Mouse (Mus musculus): ENCODE results near the gene Slco1a1.
"Not testable (repeated sequence)": the region's sequence is repeated elsewhere in the genome, so short reads cannot be mapped to it uniquely, and the experiment has no call there.

The Slco1a1 gene

DNA sequence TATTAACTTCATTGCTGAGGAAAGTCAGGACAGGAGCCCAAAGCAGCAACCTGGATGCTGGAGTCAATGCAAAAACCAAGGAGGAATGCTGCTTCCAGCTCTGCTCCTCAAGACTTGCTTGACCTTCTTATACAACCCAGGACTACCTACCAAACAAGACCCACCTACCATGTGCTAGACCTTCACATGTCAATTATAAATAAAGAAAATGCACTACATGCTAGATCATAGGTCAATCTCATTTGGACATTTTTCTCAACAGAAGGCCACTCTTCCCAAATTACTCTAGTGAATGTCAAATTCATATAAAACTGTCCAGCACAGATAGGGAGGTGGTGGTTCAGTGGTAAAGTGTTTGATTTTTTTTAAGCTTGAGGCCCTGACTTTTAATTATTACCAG is at the start of gene Slco1a1:
Slco1a1 (minus strand) TSS at position 101 of the 400 bp plus-strand sequence.
- DNase-seq, result peak in 1 of 2 experiments; percentile 21

DNA sequence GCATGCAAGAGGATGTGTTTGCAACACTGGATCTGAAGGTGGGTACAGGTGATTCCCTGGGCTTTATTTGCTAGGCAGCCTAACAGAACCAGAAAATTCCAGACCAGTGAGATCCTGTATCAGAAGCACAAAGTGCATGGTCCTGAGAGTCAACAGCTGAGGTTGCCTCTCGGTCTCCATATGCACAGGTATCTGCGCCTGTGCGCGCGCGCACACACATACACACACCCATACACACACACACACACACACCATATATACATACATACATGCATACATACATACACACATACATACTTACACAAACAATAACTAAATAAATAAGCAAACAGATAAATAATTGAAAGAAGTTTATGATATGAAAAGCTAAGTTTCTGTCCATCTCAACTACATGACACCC is 40.0 kb upstream of the Slco1a1 start:
- no peak for DNase-seq

DNA sequence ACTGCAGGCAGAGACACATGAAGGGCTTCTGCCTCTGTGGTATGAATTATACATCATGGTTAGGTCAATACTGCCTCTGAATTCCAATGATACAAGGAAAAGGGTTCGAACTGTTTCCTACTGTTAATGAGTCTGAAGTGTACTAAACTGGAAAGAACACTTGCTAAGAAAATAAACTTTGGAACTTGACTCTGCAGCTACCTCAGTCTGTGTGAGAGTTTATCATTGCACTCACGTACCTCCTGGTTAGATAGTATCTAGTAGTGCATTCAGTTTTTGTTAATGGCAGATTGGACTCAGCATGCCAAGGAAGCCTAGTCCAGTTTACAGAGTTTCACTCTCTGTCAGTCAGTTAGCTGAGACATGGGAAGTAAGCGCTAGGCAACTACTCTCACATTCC is 37.9 kb upstream of the Slco1a1 start:
- peak; percentile 13 to 35 for DNase-seq

DNA sequence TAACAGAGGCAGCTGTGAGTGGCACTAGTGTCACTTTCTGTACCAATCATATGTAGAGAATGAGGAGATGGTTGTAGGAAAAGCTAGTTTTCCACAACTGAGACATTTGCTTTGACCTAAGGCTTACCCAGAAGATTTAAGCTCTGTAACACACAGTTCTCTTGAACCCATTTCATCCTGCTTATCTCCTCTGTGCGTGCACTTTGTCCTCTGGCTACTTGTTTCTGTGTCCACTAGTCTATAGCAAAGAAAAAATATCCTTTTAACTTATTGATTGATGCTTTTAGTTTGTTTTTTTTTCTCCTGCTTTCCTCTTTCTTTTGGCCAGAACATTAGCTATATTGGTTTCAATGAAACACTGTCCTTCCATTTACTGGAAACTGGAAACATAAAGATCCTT is 15.7 kb upstream of the Slco1a1 start:
- no peak for DNase-seq

DNA sequence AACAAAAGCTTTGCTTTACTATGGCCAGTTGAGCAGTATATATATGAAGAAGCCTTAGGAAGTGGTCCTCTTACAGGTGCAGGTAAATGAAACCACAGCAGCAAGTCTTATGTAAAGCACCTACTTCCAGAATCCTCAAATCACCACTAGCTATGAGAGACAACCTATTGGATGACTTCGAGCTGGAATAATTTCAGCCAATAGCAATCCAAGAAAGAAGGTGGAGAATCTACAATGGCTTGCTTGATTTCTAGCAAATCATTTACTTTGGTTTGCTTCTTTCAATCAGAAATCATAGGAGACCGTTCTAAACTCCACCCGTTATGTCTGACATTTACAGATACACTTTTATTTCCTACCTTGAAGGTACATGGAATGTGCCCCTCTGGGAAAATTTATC is 15.1 kb upstream of the Slco1a1 start:
- no peak for DNase-seq

DNA sequence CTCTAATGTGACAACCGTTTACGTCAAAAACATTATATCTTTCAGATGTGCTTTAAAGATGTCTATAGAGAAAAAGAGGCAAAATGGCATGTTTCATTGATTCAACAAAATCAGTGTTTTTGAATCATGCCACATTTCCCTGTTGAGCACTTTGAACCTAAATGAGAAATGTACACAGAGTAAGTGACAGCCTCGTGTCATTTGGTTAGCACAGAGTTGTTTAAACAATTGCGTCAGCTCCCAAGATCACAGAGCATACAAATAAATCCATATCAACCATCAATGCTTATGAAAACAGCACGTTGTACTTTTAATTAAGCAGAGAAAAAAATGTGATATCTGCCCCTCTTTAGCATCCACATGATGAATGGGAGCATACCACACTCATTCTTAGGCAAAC is 13.7 kb upstream of the Slco1a1 start:
- DNase-seq, result no peak

DNA sequence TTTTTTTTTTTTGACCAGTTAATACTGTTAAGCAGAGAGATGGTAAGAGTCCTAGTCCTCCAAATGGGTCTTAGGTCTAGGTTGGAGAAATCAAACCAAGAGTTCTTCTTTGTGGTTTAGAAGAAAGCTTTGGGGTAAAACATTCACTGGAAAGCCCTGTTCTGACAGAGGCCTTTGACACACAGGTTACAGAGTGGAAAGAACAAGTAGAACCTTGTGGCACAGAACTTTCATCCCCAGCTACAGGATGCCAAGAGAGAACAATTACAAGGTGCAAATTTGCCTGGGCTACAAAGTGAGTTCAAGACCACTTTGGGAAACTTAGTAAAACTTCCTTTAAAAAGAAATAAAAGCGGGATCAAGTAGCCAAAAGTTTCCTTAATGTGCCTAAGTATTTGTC is 6.3 kb downstream of the Slco1a1 start:
- peak in 1 of 2 experiments; percentile 13 for DNase-seq

DNA sequence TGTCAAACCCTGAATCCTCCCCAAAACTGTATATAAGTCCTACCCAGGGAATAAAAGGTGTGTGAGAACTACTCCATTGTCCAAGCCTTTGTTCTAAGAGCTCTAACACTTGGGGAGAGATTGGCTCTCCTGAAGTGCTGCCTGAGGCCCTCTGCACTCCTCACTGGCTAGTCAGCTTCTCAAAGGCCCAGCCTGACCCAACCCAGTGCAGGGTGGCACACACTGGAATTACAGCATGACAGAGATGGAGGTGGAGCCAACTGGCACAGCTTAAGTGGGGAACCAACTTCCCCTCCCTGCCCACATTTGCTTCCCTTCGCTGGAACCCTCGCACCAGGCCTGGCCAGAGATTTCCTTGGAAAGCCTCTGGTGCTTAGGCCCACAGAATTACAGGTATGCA is 48.6 kb downstream of the Slco1a1 start:
- no peak for DNase-seq

DNA sequence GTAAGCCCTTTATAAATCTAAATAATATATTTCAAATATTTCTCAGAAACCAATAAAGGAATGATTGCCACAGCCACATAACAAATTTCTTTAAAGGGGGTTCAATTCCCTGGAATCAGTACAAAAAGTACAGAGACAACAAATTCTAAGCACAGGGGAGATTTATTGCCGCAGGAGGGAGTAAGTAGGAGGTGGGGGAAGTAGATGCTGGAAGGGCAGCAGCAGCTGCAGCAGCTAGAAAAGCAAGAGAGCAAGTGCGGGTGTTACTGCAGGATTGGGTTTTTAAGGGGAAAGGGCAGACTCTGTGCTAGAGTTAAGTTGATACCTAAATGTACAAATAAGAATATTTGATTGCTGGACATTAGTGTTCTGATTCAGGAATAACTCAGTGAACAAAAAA is 57.0 kb downstream of the Slco1a1 start:
- no peak for DNase-seq

DNA sequence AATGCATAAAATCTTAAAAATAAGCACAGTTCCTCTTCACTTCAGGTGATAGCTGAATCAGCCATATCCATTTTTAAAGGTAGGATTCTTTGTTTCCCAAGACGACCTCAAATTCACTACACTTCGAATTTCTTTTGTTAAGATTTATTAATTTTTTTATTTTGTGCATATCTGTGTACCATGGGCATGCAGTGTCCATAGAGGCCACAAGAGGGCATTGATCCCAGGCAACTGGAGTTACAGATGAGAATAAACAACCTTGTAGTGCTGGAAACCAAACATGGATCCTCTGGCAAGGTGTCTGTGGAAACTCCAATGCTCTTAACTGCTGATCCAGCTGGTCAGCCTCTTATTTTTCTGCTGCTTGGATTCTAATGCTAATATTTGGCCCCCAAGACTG is 58.5 kb downstream of the Slco1a1 start:
- DNase-seq, result no peak

DNA sequence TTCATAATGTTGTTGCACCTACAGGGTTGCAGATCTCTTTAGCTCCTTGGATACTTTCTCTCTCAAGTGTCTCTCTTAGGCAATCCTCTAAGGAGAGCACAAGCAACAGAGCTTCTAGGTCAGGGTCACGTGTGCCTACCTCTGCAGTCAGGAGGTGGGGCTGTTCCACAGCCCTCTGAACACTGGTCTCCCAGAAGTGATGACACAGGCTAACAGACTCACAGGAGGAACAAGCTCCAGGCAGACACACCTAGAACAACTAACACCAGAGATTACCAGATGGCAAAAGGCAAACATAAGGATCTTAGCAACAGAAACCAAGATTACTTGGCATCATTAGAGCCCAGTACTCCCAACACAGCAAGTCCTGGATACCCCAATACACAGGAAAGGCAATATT is 64.2 kb downstream of the Slco1a1 start:
- DNase-seq, result peak; percentile 19 to 35

DNA sequence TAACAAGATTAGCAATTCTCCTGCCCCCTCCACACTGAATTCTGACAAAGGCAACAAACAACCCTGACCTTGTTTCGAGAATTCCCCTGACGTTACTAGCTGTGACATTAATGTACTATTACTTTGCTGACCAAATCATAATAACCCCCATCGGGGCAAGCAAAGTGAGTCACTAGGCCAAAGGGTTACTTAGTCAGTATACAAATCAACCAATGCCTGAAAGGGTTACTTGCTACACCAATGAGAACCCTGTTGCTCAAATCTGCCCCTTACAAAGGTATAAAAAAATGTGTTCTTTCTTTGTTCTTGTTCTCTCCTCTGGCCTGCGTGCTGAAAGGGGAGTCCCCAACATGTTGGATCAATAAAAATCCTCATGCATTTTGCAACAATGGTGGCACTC is 71.0 kb downstream of the Slco1a1 start:
- not testable (repeated sequence) for DNase-seq

DNA sequence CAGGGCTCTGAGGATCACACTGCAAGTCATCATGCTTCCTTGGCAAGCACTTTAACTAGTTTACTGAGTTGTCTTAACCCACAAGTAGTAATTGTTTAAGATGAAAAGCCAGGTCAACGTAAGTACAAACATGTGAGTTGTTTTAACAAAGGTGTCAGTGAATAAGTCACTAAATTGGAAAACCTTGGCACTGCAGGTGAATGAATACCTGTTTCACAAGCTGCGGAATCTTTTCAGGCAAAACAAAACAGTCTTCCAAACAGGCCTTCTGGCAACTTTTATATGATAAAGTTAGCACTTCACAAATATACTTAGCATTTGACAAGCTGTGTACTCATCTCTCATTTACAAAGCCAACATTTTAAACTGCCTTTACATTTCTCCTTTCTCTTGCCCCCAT is 75.1 kb downstream of the Slco1a1 start:
- DNase-seq, result peak in 1 of 2 experiments; percentile 20

DNA sequence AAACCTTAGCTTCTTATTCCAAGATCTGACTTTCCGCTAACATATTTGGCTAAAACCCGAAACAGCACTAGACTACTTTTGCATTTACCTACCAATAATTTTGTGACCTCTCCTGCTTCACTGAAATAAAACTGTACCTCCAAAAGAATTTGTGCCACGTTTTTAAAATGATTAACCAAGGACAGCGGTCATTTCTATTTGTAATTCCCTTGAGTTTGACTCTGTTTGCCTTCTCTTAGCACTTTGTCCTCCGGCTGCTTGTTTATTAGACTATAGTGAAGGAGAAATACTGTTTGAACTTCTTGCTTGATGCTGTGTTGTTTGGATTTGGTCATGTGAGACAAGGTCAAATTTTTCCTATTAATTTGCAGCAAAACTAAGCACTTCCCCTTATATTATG is 78.0 kb downstream of the Slco1a1 start:
- DNase-seq, result peak in 1 of 2 experiments; percentile 42

DNA sequence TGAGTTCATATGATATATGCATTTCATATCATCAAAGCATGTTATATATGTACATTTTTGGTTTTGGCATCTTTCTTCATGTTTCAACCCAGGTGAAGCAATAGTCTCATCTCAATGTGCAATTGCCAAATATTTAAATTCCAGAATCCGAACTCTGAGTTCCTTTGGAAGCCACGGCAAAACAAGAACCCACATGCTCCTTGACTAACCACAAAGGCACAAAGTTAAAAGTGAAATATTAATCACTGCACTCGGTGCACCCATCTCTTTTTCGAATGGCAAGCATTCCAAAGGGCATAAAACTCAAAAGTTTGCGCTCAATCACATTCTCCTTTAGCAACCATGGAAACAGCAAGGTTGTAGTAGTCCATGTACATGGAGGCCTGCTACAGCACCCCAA is 80.7 kb downstream of the Slco1a1 start:
- peak; percentile 53 to 71 for DNase-seq

DNA sequence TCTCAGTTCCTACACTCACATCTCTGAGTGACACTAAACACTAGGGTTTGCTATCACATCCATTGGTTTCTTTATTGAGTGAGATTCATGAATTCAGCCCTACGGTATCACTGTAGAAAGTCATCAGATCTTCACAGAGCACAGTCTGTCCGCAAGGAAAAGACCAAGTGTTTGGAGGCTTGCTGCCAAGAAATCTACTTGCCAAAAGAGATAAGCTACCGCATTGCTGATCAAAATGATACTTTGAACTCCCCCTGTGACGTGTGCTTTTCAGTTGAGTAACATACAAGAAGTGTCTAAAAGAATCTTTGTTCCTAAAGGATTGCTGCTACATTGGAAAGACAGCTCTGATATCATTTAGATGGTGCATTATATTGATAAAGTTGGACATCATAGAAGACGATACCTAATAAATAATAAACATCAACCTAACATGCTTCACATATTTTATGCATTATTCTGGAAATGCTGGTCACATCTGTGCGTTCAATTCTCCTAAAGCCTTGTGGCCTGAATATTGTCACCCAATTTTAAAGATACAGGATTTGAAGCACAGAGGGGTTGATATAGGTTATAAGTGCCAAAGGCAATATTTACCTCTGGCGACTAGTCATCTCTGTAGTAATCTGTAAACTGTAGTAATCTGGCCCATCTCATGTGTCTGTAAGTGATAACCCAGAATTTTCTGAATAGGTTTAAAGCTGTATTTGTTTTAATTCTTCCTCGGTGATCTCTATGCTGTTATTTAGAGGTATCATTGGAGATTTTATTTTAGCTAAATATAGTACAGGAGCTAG is 88.8 kb downstream of the Slco1a1 start:
- no peak for DNase-seq
